Mouse (Mus musculus): ENCODE data around the gene March6.

March6 gene

GRCm38 (mm10) chr15:31449772-31450171 lies 81.1 kb downstream of the March6 start:
- ChIA-PET POLR2A (interaction anchor here (0.6 to 2.5 kb wide), 16 partner anchors 8 to 152 kb away, joined by 3 to 12 read pairs (median 4); partner anchors contain the start of genes Cct5 (in 3 of the 4) and Fam173b (in 3 of the 4)), CTCF (interaction anchor here in 3 of 4 experiments (0.8 to 1.2 kb wide), 6 partner anchors 20 to 136 kb away, joined by 3 to 4 read pairs (median 3); no protein-coding TSS in a partner anchor)

- POLR2A ChIA-PET, result interaction anchor here (0.8 to 1.4 kb wide), 11 partner anchors 10 to 155 kb away, joined by 3 to 7 read pairs (median 3); partner anchors contain the start of genes Cct5 (in 2 of the 4) and Fam173b (in 2 of the 4)
- CTCF ChIA-PET, result interaction anchor here (0.5 to 2.0 kb wide), 25 partner anchors 10 to 163 kb away, joined by 3 to 11 read pairs (median 3); no protein-coding TSS in a partner anchor
These were observed 83.7 kb downstream of the March6 start for GRCm38 (mm10) chr15:31447121-31447520.

- CTCF ChIA-PET, result interaction anchor here in 2 of 4 experiments (1.5 kb wide), 2 partner anchors 10 to 133 kb away, joined by 5 to 8 read pairs; partner anchors contain the start of gene Ropn1l (in 1 of the 2)
- POLR2A ChIA-PET, result interaction anchor here in 3 of 4 experiments (0.6 to 2.8 kb wide), 13 partner anchors 9 to 670 kb away, joined by 3 to 19 read pairs (median 5); partner anchors contain the start of genes Cct5 (in 1 of the 3), Fam173b (in 1 of the 3) and Ropn1l (in 1 of the 3)
These were observed 88.2 kb downstream of the March6 start for GRCm38 (mm10) chr15:31442698-31443097.

GRCm38 (mm10) chr15:31441996-31442395 lies 88.9 kb downstream of the March6 start:
- POLR2A ChIA-PET, result interaction anchor here in 3 of 4 experiments (0.6 to 2.8 kb wide), 18 partner anchors 8 to 670 kb away, joined by 3 to 19 read pairs (median 4); partner anchors contain the start of genes Ropn1l (in 2 of the 3), Cct5 (in 1 of the 3) and Fam173b (in 1 of the 3)
- CTCF ChIA-PET, result interaction anchor here in 2 of 4 experiments (0.6 to 1.5 kb wide), 5 partner anchors 11 to 158 kb away, joined by 3 to 8 read pairs (median 5); partner anchors contain the start of gene Ropn1l (in 1 of the 2)

- CTCF ChIA-PET, result interaction anchor here in 2 of 4 experiments (0.7 to 1.3 kb wide), 2 partner anchors 11 to 113 kb away, joined by 3 to 4 read pairs; no protein-coding TSS in a partner anchor
- POLR2A ChIA-PET, result interaction anchor here in 3 of 4 experiments (0.7 to 1.6 kb wide), 3 partner anchors 11 to 171 kb away, joined by 3 to 5 read pairs (median 3); partner anchors contain the start of gene Ropn1l (in 1 of the 3)
These were observed 94.0 kb downstream of the March6 start for GRCm38 (mm10) chr15:31436811-31437210.

GRCm38 (mm10) chr15:31436083-31436482 lies 94.8 kb downstream of the March6 start:
- POLR2A ChIA-PET, result no interaction called here
- CTCF ChIA-PET, result interaction anchor here in 1 of 4 experiments (0.7 kb wide), 1 partner anchor 113 kb away, joined by 3 read pairs; no protein-coding TSS in a partner anchor

- CTCF ChIA-PET, result no interaction called here
- POLR2A ChIA-PET, result interaction anchor here in 1 of 4 experiments (0.7 to 2.0 kb wide), 5 partner anchors 9 to 155 kb away, joined by 3 to 5 read pairs (median 3); no protein-coding TSS in a partner anchor
These were observed 97.1 kb downstream of the March6 start for GRCm38 (mm10) chr15:31433768-31434167.

- ChIA-PET CTCF (interaction anchor here in 2 of 4 experiments (0.5 to 1.9 kb wide), 2 partner anchors 13 to 121 kb away, joined by 3 to 4 read pairs; no protein-coding TSS in a partner anchor), POLR2A (interaction anchor here in 3 of 4 experiments (0.6 to 2.0 kb wide), 6 partner anchors 9 to 21 kb away, joined by 3 to 6 read pairs (median 4); no protein-coding TSS in a partner anchor)
These were observed 99.0 kb downstream of the March6 start for GRCm38 (mm10) chr15:31431847-31432246.

GRCm38 (mm10) chr15:31430014-31430413 lies 100.8 kb downstream of the March6 start:
- CTCF ChIA-PET, result interaction anchor here in 2 of 4 experiments (1.0 to 1.3 kb wide), 2 partner anchors 12 to 20 kb away, joined by 3 read pairs; no protein-coding TSS in a partner anchor
- POLR2A ChIA-PET, result interaction anchor here in 2 of 4 experiments (0.9 to 1.8 kb wide), 7 partner anchors 9 to 171 kb away, joined by 3 to 8 read pairs (median 3); partner anchors contain the start of genes Cct5 (in 1 of the 2) and Fam173b (in 1 of the 2)

GRCm38 (mm10) chr15:31429429-31429828 lies 101.4 kb downstream of the March6 start:
- CTCF ChIA-PET, result interaction anchor here in 2 of 4 experiments (1.0 to 1.3 kb wide), 2 partner anchors 11 to 20 kb away, joined by 3 read pairs; no protein-coding TSS in a partner anchor
- POLR2A ChIA-PET, result interaction anchor here in 2 of 4 experiments (0.9 to 1.8 kb wide), 7 partner anchors 10 to 172 kb away, joined by 3 to 8 read pairs (median 3); partner anchors contain the start of genes Cct5 (in 1 of the 2) and Fam173b (in 1 of the 2)

- CTCF ChIA-PET, result interaction anchor here in 2 of 4 experiments (1.0 to 1.6 kb wide), 2 partner anchors 10 kb away, joined by 3 to 4 read pairs; no protein-coding TSS in a partner anchor
- POLR2A ChIA-PET, result interaction anchor here in 1 of 4 experiments (0.6 to 1.8 kb wide), 2 partner anchors 13 kb away, joined by 3 to 8 read pairs; no protein-coding TSS in a partner anchor
These were observed 102.3 kb downstream of the March6 start for GRCm38 (mm10) chr15:31428571-31428970.

GRCm38 (mm10) chr15:31427390-31427789 lies 103.5 kb downstream of the March6 start:
- POLR2A ChIA-PET, result interaction anchor here in 1 of 4 experiments (1.1 kb wide), 1 partner anchor 14 kb away, joined by 3 read pairs; no protein-coding TSS in a partner anchor
- CTCF ChIA-PET, result interaction anchor here in 1 of 4 experiments (1.6 kb wide), 1 partner anchor 9 kb away, joined by 4 read pairs; no protein-coding TSS in a partner anchor

GRCm38 (mm10) chr15:31426066-31426706 lies 104.7 kb downstream of the March6 start:
- CTCF ChIA-PET, result interaction anchor here in 1 of 4 experiments (1.0 kb wide), 1 partner anchor 85 kb away, joined by 3 read pairs; no protein-coding TSS in a partner anchor
- POLR2A ChIA-PET, result interaction anchor here in 1 of 4 experiments (0.7 kb wide), 1 partner anchor 9 kb away, joined by 6 read pairs; no protein-coding TSS in a partner anchor

GRCm38 (mm10) chr15:31422649-31423369 lies 108.0 kb downstream of the March6 start:
- POLR2A ChIA-PET, result interaction anchor here in 2 of 4 experiments (1.0 to 1.8 kb wide), 2 partner anchors 24 to 133 kb away, joined by 3 to 4 read pairs; no protein-coding TSS in a partner anchor
- CTCF ChIA-PET, result interaction anchor here in 2 of 4 experiments (0.6 to 1.3 kb wide), 3 partner anchors 15 to 114 kb away, joined by 3 read pairs; no protein-coding TSS in a partner anchor

- POLR2A ChIA-PET, result interaction anchor here (0.6 to 4.6 kb wide), 28 partner anchors 9 to 183 kb away, joined by 3 to 45 read pairs (median 4); partner anchors contain the start of genes Cct5 (in 2 of the 4), Fam173b (in 2 of the 4) and Ankrd33b (in 1 of the 4)
These were observed 111.8 kb downstream of the March6 start for GRCm38 (mm10) chr15:31419037-31419436.

GRCm38 (mm10) chr15:31418686-31419024 lies 112.2 kb downstream of the March6 start:
- ChIA-PET CTCF (interaction anchor here (0.6 to 2.7 kb wide), 48 partner anchors 9 to 1399 kb away, joined by 3 to 17 read pairs (median 4); no protein-coding TSS in a partner anchor), POLR2A (interaction anchor here (0.6 to 4.6 kb wide), 38 partner anchors 9 to 183 kb away, joined by 3 to 45 read pairs (median 4); partner anchors contain the start of genes Cct5 (in 2 of the 4), Fam173b (in 2 of the 4), Ankrd33b (in 1 of the 4) and Ropn1l (in 1 of the 4))

More at GRCm38 (mm10) chr15:31419037-31419436, 111.8 kb downstream of the March6 start:
- CTCF ChIA-PET, result interaction anchor here (0.6 to 2.7 kb wide), 47 partner anchors 9 to 1399 kb away, joined by 3 to 17 read pairs (median 4); no protein-coding TSS in a partner anchor
